ENCODE assay signal across 7 mouse cellular contexts in genomic region chr9:41156720-41157019, GRCm38 (mm10). TPM values are rescaled to one million over a fixed set of nuclear protein-coding genes. Genes with fewer than 3 reads are reported as not detected.
A peak's percentile ranks its signal among the peaks of the same experiment; 100 is the strongest.
DNase-seq lines count a peak whose midpoint lies in the region; ATAC-seq and TF ChIP-seq lines count a peak whose summit lies in the region.

No protein-coding gene starts in this region.

- no peaks in the 10 kb centered on the region for H3K27me3 ChIP-seq in megakaryocyte, embryonic 14.5 days (replicated peaks)
- no peaks in the 10 kb centered on the region for H3K27me3 ChIP-seq in heart, embryonic 14.5 days (ENCODE audit: control insufficient read depth, insufficient read depth, low read length)
- peaks cover 10% of the 10 kb centered on the region; the same call in 1 of the 2 replicates for H3K27me3 ChIP-seq in limb, embryonic 14.5 days (ENCODE audit: control insufficient read depth, insufficient read depth, low read length)
- H3K27me3 ChIP-seq in neural tube, embryonic 12.5 days (replicated peaks): peaks cover 20% of the 10 kb centered on the region; the same call in 1 of the 2 replicates

- peak overlapping the region; percentile 88 for H3K4me2 ChIP-seq in heart, embryonic 14.5 days (ENCODE audit: low read length)
- peak overlapping the region; percentile 77 for H3K4me2 ChIP-seq in limb, embryonic 14.5 days (replicated peaks; ENCODE audit: low read depth, low read length, severe bottlenecking)
- peak overlapping the region; percentile 80 for H3K4me2 ChIP-seq in neural tube, embryonic 12.5 days (replicated peaks)

- ATAC-seq in megakaryocyte, adult 5-6 weeks (ENCODE audit: poor library complexity, severe bottlenecking): no peak
- ATAC-seq in heart, embryonic 14.5 days (ENCODE audit: insufficient number of reproducible peaks, insufficient read depth, low FRiP score, low read depth): no peak
- ATAC-seq in limb, embryonic 14.5 days (ENCODE audit: low FRiP score, low read depth): no peak
- no peak for ATAC-seq in neural tube, embryonic 12.5 days (ENCODE audit: low FRiP score, low read depth)

- peak overlapping the region; percentile 97 for H3K4me3 ChIP-seq in megakaryocyte, embryonic 14.5 days (replicated peaks)
- peak overlapping the region; percentile 75 to 88 for H3K4me3 ChIP-seq in heart, embryonic 14.5 days (ENCODE audit: control insufficient read depth in 1 of 2, insufficient read depth in 1 of 2, low read depth in 1 of 2, low read length in 2 of 2)
- peak overlapping the region; percentile 75 for H3K4me3 ChIP-seq in limb, embryonic 14.5 days (replicated peaks; ENCODE audit: low read length)
- peak overlapping the region; percentile 75 for H3K4me3 ChIP-seq in neural tube, embryonic 12.5 days

- TF ChIP-seq CTCF in brain, embryonic 14.5 days (IDR thresholded peaks at IDR 0.05; ENCODE audit: borderline replicate concordance, extremely low read depth, insufficient read depth, insufficient read length): no peak

- under 1% methylated on average over 20 of the region's 20 CpGs for WGBS in heart, embryonic 14.5 days
- WGBS in limb, embryonic 14.5 days: 0% methylated on average over 17 of the region's 20 CpGs
- WGBS in neural tube, embryonic 12.5 days: under 1% methylated on average over 20 of the region's 20 CpGs

- H3K9me3 ChIP-seq in megakaryocyte, embryonic 14.5 days: no peaks in the 10 kb centered on the region
- H3K9me3 ChIP-seq in heart, embryonic 14.5 days (ENCODE audit: control insufficient read depth, low read length): no peaks in the 10 kb centered on the region
- H3K9me3 ChIP-seq in limb, embryonic 14.5 days (ENCODE audit: control insufficient read depth, low read length): no peaks in the 10 kb centered on the region
- no peaks in the 10 kb centered on the region for H3K9me3 ChIP-seq in neural tube, embryonic 12.5 days

- H3K9ac ChIP-seq in heart, embryonic 14.5 days (ENCODE audit: low read length): peak overlapping the region; percentile 88
- peak overlapping the region; percentile 69 for H3K9ac ChIP-seq in limb, embryonic 14.5 days (ENCODE audit: low read depth, low read length, severe bottlenecking)
- peak overlapping the region; percentile 76 for H3K9ac ChIP-seq in neural tube, embryonic 12.5 days

- H3K27ac ChIP-seq in heart, embryonic 14.5 days (replicated peaks in 1 of 2; ENCODE audit: control insufficient read depth in 1 of 2, insufficient read depth in 1 of 2, low read depth in 2 of 2, low read length in 2 of 2): no peak overlapping the region
- H3K27ac ChIP-seq in limb, embryonic 14.5 days (replicated peaks; ENCODE audit: low read depth, low read length): no peak overlapping the region
- no peak overlapping the region for H3K27ac ChIP-seq in neural tube, embryonic 12.5 days

- peak; percentile 58 for DNase-seq in brain, embryonic 14.5 days (ENCODE audit: low read depth)
- no peak for DNase-seq in limb, embryonic 14.5 days (ENCODE audit: low spot score)
- DNase-seq in embryo, embryonic 10.5 days (ENCODE audit: low spot score): no peak

- H3K36me3 ChIP-seq in megakaryocyte, embryonic 14.5 days (replicated peaks; ENCODE audit: low read length): peaks cover 34% of the 10 kb centered on the region
- H3K36me3 ChIP-seq in heart, embryonic 14.5 days (ENCODE audit: control insufficient read depth, insufficient read depth, low read length): no peaks in the 10 kb centered on the region
- no peaks in the 10 kb centered on the region for H3K36me3 ChIP-seq in limb, embryonic 14.5 days (ENCODE audit: control insufficient read depth, insufficient read depth, low read length)
- no peaks in the 10 kb centered on the region for H3K36me3 ChIP-seq in neural tube, embryonic 12.5 days

- TF ChIP-seq POLR2A in brain, embryonic 14.5 days (IDR thresholded peaks at IDR 0.05; ENCODE audit: borderline replicate concordance, extremely low read depth, insufficient read depth, insufficient read length, poor library complexity, severe bottlenecking): no peak
- no peak for TF ChIP-seq POLR2A in limb, embryonic 14.5 days (IDR thresholded peaks at IDR 0.05; ENCODE audit: borderline replicate concordance, extremely low read depth, insufficient read depth, insufficient read length)

- peaks cover 85% of the 10 kb centered on the region for H3K4me1 ChIP-seq in megakaryocyte, embryonic 14.5 days
- peaks cover 21 to 29% of the 10 kb centered on the region in 2 experiments for H3K4me1 ChIP-seq in heart, embryonic 14.5 days (ENCODE audit: control insufficient read depth in 2 of 2, insufficient read depth in 2 of 2, low read length in 2 of 2)
- peaks cover 9% of the 10 kb centered on the region for H3K4me1 ChIP-seq in limb, embryonic 14.5 days (ENCODE audit: control insufficient read depth, insufficient read depth, low read length)
- peaks cover 25% of the 10 kb centered on the region for H3K4me1 ChIP-seq in neural tube, embryonic 12.5 days

RNA-seq across cellular contexts. Expression of gene Ubash3b, which starts 4.8 kb away (rescaled TPM):
- polyA plus RNA-seq in megakaryocyte, embryonic 14.5 days (2012; ENCODE audit: insufficient read depth, low replicate concordance): 85.5 and 255 TPM in 2 replicates
- total RNA-seq in megakaryocyte, adult 5-6 weeks (2015): 21.6 and 26.5 TPM in 2 replicates
- total RNA-seq in megakaryocyte, adult 5-6 weeks (2017): 14.8 and 15.1 TPM in 2 replicates
- polyA plus RNA-seq in brain, embryonic 14.5 days (2012; rRNA removed): 13.1 and 16.3 TPM in 2 replicates
- polyA plus RNA-seq in heart, embryonic 14.5 days (2014; fragmentation: Nextera tagmentation; extraction: Ambion mirVana): 9.6 and 10.4 TPM in 2 replicates
- polyA plus RNA-seq in limb, embryonic 14.5 days (2012; rRNA removed): 6.1 and 7.8 TPM in 2 replicates
- 10.3 and 10.4 TPM in 2 replicates for polyA plus RNA-seq in limb, embryonic 14.5 days (2014; fragmentation: Nextera tagmentation; extraction: Ambion mirVana)
- polyA plus RNA-seq in neural tube, embryonic 12.5 days (2016; fragmentation: Nextera tagmentation; extraction: Ambion mirVana): 17.4 and 24.1 TPM in 2 replicates
